Mouse (Mus musculus) G1E (cell line): Measurements from ENCODE around the gene Mplkip. TPM values are rescaled to one million over a fixed set of nuclear protein-coding genes. Genes with fewer than 3 reads are reported as not detected.
A peak's percentile ranks its signal among the peaks of the same experiment; 100 is the strongest.

Experiments used
- ATAC-seq: 2 replicates; pipeline ENCODE4 v1.8.0; 2016; ENCODE audit warnings: mild to moderate bottlenecking; ENCODE audit not compliant: insufficient number of reproducible peaks, poor library complexity, low FRiP score, severe bottlenecking; ENCODE audit errors: extremely low read depth
- DNase-seq: peaks from one replicate; pipeline ENCODE4 v3.0.0; 2012; ENCODE audit warnings: low spot score
- H3K27me3 ChIP-seq: 2 replicates; pipeline ENCODE4 v1.6.1; 2012; ENCODE audit warnings: mild to moderate bottlenecking, low read length, inconsistent platforms; ENCODE audit not compliant: insufficient read depth
- H3K36me3 ChIP-seq: replicated peaks from 2 replicates; pipeline ENCODE3; 2012; ENCODE audit warnings: mild to moderate bottlenecking, inconsistent platforms
- H3K4me1 ChIP-seq: 2 replicates; pipeline ENCODE4 v1.6.1; 2012; ENCODE audit warnings: low read depth, low read length, inconsistent platforms, mixed read lengths; ENCODE audit not compliant: insufficient read depth
- H3K4me3 ChIP-seq: 2 replicates; pipeline ENCODE4 v1.5.1; 2012; ENCODE audit warnings: low read depth, mild to moderate bottlenecking, inconsistent platforms, low read length, moderate library complexity, mixed read lengths
- H3K9me3 ChIP-seq: replicated peaks from 2 replicates; pipeline ENCODE4 v1.6.1; 2012; ENCODE audit warnings: inconsistent platforms
- CTCF ChIP-seq: IDR thresholded peaks from 2 replicates; pipeline ENCODE4 v1.5.1; 2012; ENCODE audit warnings: low read depth, low read length, inconsistent platforms, mixed read lengths
- GATA1 ChIP-seq: IDR thresholded peaks from 2 replicates; pipeline ENCODE4 v1.6.1; 2012; ENCODE audit warnings: borderline replicate concordance, low read length, inconsistent platforms, mixed read lengths
- GATA2 ChIP-seq: IDR thresholded peaks from 2 replicates; pipeline ENCODE4 v1.6.1; 2012; ENCODE audit warnings: low read depth, low read length, inconsistent platforms, borderline replicate concordance
- POLR2AphosphoS5 ChIP-seq: IDR thresholded peaks from 2 replicates; pipeline ENCODE4 v1.6.1; 2012; ENCODE audit warnings: low read depth, low read length, inconsistent platforms; ENCODE audit not compliant: insufficient replicate concordance
- TAL1 ChIP-seq: conservative IDR thresholded peaks from 2 replicates; pipeline ENCODE4 v1.6.1; 2012; ENCODE audit warnings: low read depth, low read length, inconsistent platforms, mixed read lengths
- polyA plus RNA-seq: library from polyadenylated mRNA; stranded (reverse); fragments of >175 nt; gene quantifications from 2 replicates; pipeline ENCODE4 v1.2.3, GENCODE M21; 2012
- total RNA-seq, 2 experiments: library from RNA; stranded (forward) in 1 of 2; stranded (reverse) in 1 of 2; fragments of 200-1000 nt in 1 of 2; fragments of >200 nt in 1 of 2; fragmentation: Nextera tagmentation in 1 of 2; gene quantifications; 2 replicates each; pipeline ENCODE4 v1.2.3; 2014 to 2017

The Mplkip gene
- 57.1 and 74.6 TPM in 2 replicates for total RNA-seq (2014; fragmentation: Nextera tagmentation)
- 55.8 and 65.7 TPM in 2 replicates for total RNA-seq (2017)
- polyA plus RNA-seq: 40.9 and 55.7 TPM in 2 replicates

GRCm38 (mm10) chr13:17694911-17695699 is at the start of gene Mplkip, which contains the start of gene Sugct:
Mplkip (plus strand) TSS chr13:17695192.
Sugct (minus strand) TSS chr13:17695553.
- no peaks in the 10 kb centered on the region for H3K27me3 ChIP-seq
- peak; percentile 93 for ATAC-seq
- peak; percentile 91 for DNase-seq
- peak within 1 kb of the TSS; percentile 82 for H3K4me3 ChIP-seq
- H3K36me3 ChIP-seq: peaks cover 9% of the 10 kb centered on the region
- TF ChIP-seq POLR2AphosphoS5 (peak; percentile 26; the same call in 1 of the 2 replicates), GATA2 (no peak), GATA1 (no peak)
- H3K9me3 ChIP-seq: no peaks in the 10 kb centered on the region
- H3K4me1 ChIP-seq: peaks cover 17% of the 10 kb centered on the region

DNA sequence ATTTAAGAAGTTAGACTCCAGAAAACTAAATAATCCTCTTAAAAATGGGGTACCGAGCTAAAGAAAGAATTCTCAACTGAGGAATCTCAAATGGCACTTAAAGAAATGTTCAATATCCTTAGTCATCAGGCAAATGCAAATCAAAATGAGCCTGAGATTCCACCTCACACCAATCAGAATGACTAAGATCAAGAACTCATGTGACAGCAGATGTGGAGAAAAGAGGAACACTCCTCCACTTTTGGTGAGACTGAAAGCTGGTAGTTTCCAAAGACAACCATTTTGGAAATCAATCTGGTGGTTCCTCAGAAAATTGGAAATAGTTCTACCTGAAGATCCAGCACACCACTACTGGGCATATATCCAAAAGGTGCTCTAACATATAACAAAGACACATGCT is 27.6 kb upstream of the Mplkip start:
- TF ChIP-seq CTCF: no peak
- no peak for TF ChIP-seq TAL1
- no peak for TF ChIP-seq GATA1
- no peak for TF ChIP-seq GATA2
- no peak for TF ChIP-seq POLR2AphosphoS5
- no peak for ATAC-seq
- no peak for DNase-seq
- no peak overlapping the region for H3K4me3 ChIP-seq
- H3K27me3 ChIP-seq: peaks cover 11% of the 10 kb centered on the region
- no peaks in the 10 kb centered on the region for H3K36me3 ChIP-seq
- no peaks in the 10 kb centered on the region for H3K4me1 ChIP-seq
- no peaks in the 10 kb centered on the region for H3K9me3 ChIP-seq

- TF ChIP-seq CTCF (no peak), GATA2 (no peak), TAL1 (no peak), POLR2AphosphoS5 (no peak), GATA1 (no peak)
- ATAC-seq: no peak
- Histone ChIP-seq H3K9me3 (no peaks in the 10 kb centered on the region), H3K27me3 (peaks cover 15% of the 10 kb centered on the region), H3K4me1 (no peaks in the 10 kb centered on the region), H3K4me3 (no peak overlapping the region), H3K36me3 (no peaks in the 10 kb centered on the region)
- DNase-seq: no peak
These were observed 23.9 kb upstream of the Mplkip start for GRCm38 (mm10) chr13:17671122-17671521.

DNA sequence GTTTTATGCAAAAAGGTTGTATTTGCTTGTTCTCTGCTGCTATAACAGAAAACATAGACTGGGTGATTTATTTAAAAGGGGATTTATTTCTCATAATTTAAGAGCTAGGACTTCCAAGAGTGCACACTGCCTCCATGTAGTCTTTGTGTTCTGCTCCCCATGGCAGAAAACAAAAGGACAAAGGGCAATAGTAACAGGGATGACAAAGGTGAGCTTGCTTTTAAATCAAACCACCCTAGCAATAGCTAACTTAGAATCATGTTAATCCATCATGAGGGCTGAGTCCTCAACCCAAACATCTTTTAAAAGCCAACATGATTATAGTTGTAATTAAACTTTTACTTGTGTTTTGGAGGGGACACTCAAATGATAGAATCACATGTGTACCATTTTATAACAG is 5.5 kb upstream of the Mplkip start:
- H3K36me3 ChIP-seq: no peaks in the 10 kb centered on the region
- no peaks in the 10 kb centered on the region for H3K9me3 ChIP-seq
- DNase-seq: no peak
- H3K4me3 ChIP-seq: no peak overlapping the region
- TF ChIP-seq POLR2AphosphoS5 (no peak), GATA1 (no peak), GATA2 (no peak), TAL1 (no peak), CTCF (no peak)
- peaks cover 10% of the 10 kb centered on the region for H3K4me1 ChIP-seq
- no peak for ATAC-seq
- H3K27me3 ChIP-seq: no peaks in the 10 kb centered on the region

DNA sequence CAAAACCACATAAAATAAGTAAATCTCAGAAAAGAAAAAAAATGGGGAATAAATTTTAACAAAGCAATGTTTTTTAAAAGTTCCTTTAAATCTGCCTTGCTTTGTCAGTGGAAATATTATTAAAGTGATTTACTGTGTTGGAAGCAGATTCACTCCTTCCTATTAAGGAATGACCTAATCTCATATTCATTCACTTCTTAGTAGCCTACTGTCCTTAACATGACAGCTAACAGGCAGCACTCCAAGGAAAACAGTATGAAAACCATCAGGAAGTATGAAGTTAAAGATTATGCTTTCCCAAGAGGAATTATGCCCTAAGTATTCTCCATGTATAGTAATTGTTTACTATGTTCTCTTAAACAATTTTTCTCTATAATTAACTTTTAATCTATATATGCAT is 4.3 kb upstream of the Mplkip start:
- Histone ChIP-seq H3K9me3 (no peaks in the 10 kb centered on the region), H3K4me1 (peaks cover 10% of the 10 kb centered on the region), H3K4me3 (no peak overlapping the region), H3K36me3 (no peaks in the 10 kb centered on the region), H3K27me3 (no peaks in the 10 kb centered on the region)
- TF ChIP-seq GATA1 (no peak), TAL1 (no peak), POLR2AphosphoS5 (no peak), CTCF (no peak), GATA2 (no peak)
- ATAC-seq (no peak), DNase-seq (no peak)

DNA sequence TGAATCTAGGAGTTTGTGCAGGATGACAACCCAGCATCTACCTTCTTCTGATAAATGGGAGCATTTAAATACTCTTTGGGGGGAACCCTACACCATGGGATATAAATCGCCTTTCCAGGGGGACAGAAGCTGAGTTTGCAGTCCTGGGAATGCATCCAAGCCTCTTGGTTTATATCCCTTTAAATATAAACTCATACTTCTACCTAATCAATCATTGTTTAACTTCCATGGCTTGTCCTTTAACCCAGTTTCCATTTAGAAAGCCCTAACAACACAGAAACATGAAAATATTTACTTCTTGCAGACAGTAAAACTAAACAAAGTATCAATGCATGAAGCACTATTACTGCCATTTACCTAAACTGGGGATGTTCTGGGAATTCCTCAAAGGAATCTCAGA is 3.6 kb upstream of the Mplkip start:
- Histone ChIP-seq H3K36me3 (no peaks in the 10 kb centered on the region), H3K4me3 (no peak overlapping the region), H3K9me3 (no peaks in the 10 kb centered on the region), H3K4me1 (peaks cover 10% of the 10 kb centered on the region), H3K27me3 (no peaks in the 10 kb centered on the region)
- DNase-seq (no peak), ATAC-seq (no peak)
- TF ChIP-seq TAL1 (no peak), GATA2 (no peak)

GRCm38 (mm10) chr13:17693816-17694215 is 1.2 kb upstream of the Mplkip start:
- Histone ChIP-seq H3K27me3 (no peaks in the 10 kb centered on the region), H3K4me1 (peaks cover 14% of the 10 kb centered on the region), H3K4me3 (peak overlapping the region; percentile 82; the same call in 1 of the 2 replicates), H3K36me3 (peaks cover 7% of the 10 kb centered on the region), H3K9me3 (no peaks in the 10 kb centered on the region)
- no peak for DNase-seq
- TF ChIP-seq TAL1 (no peak), POLR2AphosphoS5 (no peak), CTCF (no peak), GATA1 (no peak), GATA2 (no peak)
- no peak for ATAC-seq
